Mouse (Mus musculus) heart, embryonic 16.5 days (tissue): ENCODE data around the gene Atp1a3. TPM values are rescaled to one million over a fixed set of nuclear protein-coding genes. Genes with fewer than 3 reads are reported as not detected.

ENCODE experiments used
- ATAC-seq: fragments of 200-750 bp; cut with Nextera tagmentation; replicated peaks from 2 replicates; pipeline ENCODE4 v1.8.0; 2017; ENCODE audit warnings: moderate number of reproducible peaks; ENCODE audit not compliant: insufficient read depth, low FRiP score; ENCODE audit errors: extremely low read depth
- H3K27ac ChIP-seq: fragments of 300-500 bp; sonication (generic); 2 replicates; pipeline ENCODE4 v1.5.1; 2014; ENCODE audit warnings: mild to moderate bottlenecking, low read length, control low read depth, moderate library complexity
- H3K27me3 ChIP-seq: fragments of 300-500 bp; sonication (generic); 2 replicates; pipeline ENCODE4 v1.6.1; 2014; ENCODE audit warnings: low read length, mixed read lengths; ENCODE audit not compliant: control insufficient read depth, insufficient read depth
- H3K36me3 ChIP-seq: fragments of 300-500 bp; sonication (generic); 2 replicates; pipeline ENCODE4 v1.6.1; 2014; ENCODE audit not compliant: control insufficient read depth, insufficient read depth
- H3K4me1 ChIP-seq: fragments of 300-500 bp; sonication (generic); 2 replicates; pipeline ENCODE4 v1.6.1; 2014; ENCODE audit warnings: low read length, mixed read lengths; ENCODE audit not compliant: control insufficient read depth, insufficient read depth
- H3K4me2 ChIP-seq: fragments of 300-500 bp; sonication (generic); 2 replicates; pipeline ENCODE4 v1.6.1; 2014; ENCODE audit warnings: low read depth, mild to moderate bottlenecking, control low read depth, low read length
- H3K4me3 ChIP-seq: fragments of 300-500 bp; sonication (generic); 2 replicates; pipeline ENCODE4 v1.5.1; 2014; ENCODE audit warnings: mild to moderate bottlenecking, control low read depth, low read length
- H3K9ac ChIP-seq: fragments of 300-500 bp; sonication (generic); 2 replicates; pipeline ENCODE4 v1.6.1; 2014; ENCODE audit warnings: low read length, control low read depth
- H3K9me3 ChIP-seq: fragments of 300-500 bp; sonication (generic); replicated peaks from 2 replicates; pipeline ENCODE4 v1.6.1; 2016; ENCODE audit warnings: low read length; ENCODE audit not compliant: control insufficient read depth
- WGBS: fragments of 180-500 bp; shearing (Covaris S2); extraction: QIAGEN DNeasy Blood & Tissue Kit; methylation state at CpG from one replicate; pipeline ENCODE4 v1.1.7; 2014; 5-methylcytosine and 5-hydroxymethylcytosine counted together
- polyA plus RNA-seq: library from polyadenylated mRNA; unstranded; fragments of >200 nt; fragmentation: Nextera tagmentation; extraction: Ambion mirVana; gene quantifications from 2 replicates; pipeline ENCODE4 v1.2.1, GENCODE M21; 2015

Gene Atp1a3
- polyA plus RNA-seq, 1 experiment from 2014 or later = 0.32 TPM

GRCm38 (mm10) chr7:24987941-24988340, 17.8 kb downstream of the Atp1a3 start:
- H3K27me3 ChIP-seq = no peaks in the 10 kb centered on the region
- H3K4me3 ChIP-seq = no peak overlapping the region
- 71% methylated on average over 14 of the region's 14 CpGs for WGBS
- H3K4me1 ChIP-seq = no peaks in the 10 kb centered on the region
- no peak for ATAC-seq
- no peaks in the 10 kb centered on the region for H3K36me3 ChIP-seq
- H3K27ac ChIP-seq = no peak overlapping the region
- no peak overlapping the region for H3K9ac ChIP-seq
- no peak overlapping the region for H3K4me2 ChIP-seq
- H3K9me3 ChIP-seq = no peaks in the 10 kb centered on the region

GRCm38 (mm10) chr7:24985799-24986198, 20.0 kb downstream of the Atp1a3 start:
- Histone ChIP-seq H3K9me3 (no peaks in the 10 kb centered on the region), H3K4me1 (no peaks in the 10 kb centered on the region), H3K36me3 (no peaks in the 10 kb centered on the region), H3K27ac (no peak overlapping the region), H3K4me2 (no peak overlapping the region), H3K27me3 (no peaks in the 10 kb centered on the region), H3K9ac (no peak overlapping the region), H3K4me3 (no peak overlapping the region)
- WGBS = 64% methylated on average over 5 of the region's 5 CpGs
- ATAC-seq = no peak

- H3K9ac ChIP-seq = no peak overlapping the region
- H3K4me3 ChIP-seq = no peak overlapping the region
- no peak overlapping the region for H3K27ac ChIP-seq
- H3K9me3 ChIP-seq = no peaks in the 10 kb centered on the region
- 81% methylated on average over 2 of the region's 2 CpGs for WGBS
- H3K4me1 ChIP-seq = no peaks in the 10 kb centered on the region
- no peak for ATAC-seq
- no peaks in the 10 kb centered on the region for H3K36me3 ChIP-seq
- H3K27me3 ChIP-seq = no peaks in the 10 kb centered on the region; the same call in 1 of the 2 replicates
- H3K4me2 ChIP-seq = no peak overlapping the region
Measured at GRCm38 (mm10) chr7:24984307-24984706, 21.5 kb downstream of the Atp1a3 start.

GRCm38 (mm10) chr7:24983396-24983795, 22.4 kb downstream of the Atp1a3 start:
- Histone ChIP-seq H3K27ac (no peak overlapping the region), H3K9me3 (no peaks in the 10 kb centered on the region), H3K36me3 (no peaks in the 10 kb centered on the region), H3K4me2 (no peak overlapping the region), H3K4me3 (no peak overlapping the region), H3K9ac (no peak overlapping the region), H3K4me1 (no peaks in the 10 kb centered on the region), H3K27me3 (no peaks in the 10 kb centered on the region; the same call in 1 of the 2 replicates)
- 71% methylated on average over 5 of the region's 5 CpGs for WGBS
- ATAC-seq = no peak

- Histone ChIP-seq H3K27ac (no peak overlapping the region), H3K9me3 (no peaks in the 10 kb centered on the region), H3K27me3 (no peaks in the 10 kb centered on the region; the same call in 1 of the 2 replicates), H3K36me3 (no peaks in the 10 kb centered on the region), H3K4me3 (no peak overlapping the region), H3K4me1 (no peaks in the 10 kb centered on the region), H3K4me2 (no peak overlapping the region), H3K9ac (no peak overlapping the region)
- 79% methylated on average over 7 of the region's 7 CpGs for WGBS
- ATAC-seq = no peak
Measured at GRCm38 (mm10) chr7:24980439-24980838, 25.3 kb downstream of the Atp1a3 start.

GRCm38 (mm10) chr7:24978781-24979180, 27.0 kb downstream of the Atp1a3 start:
- Histone ChIP-seq H3K36me3 (no peaks in the 10 kb centered on the region), H3K27ac (no peak overlapping the region)
- 67% methylated on average over 7 of the region's 7 CpGs for WGBS

GRCm38 (mm10) chr7:24974893-24975595, 30.7 kb downstream of the Atp1a3 start:
- Histone ChIP-seq H3K9ac (no peak overlapping the region), H3K27me3 (no peaks in the 10 kb centered on the region), H3K9me3 (no peaks in the 10 kb centered on the region), H3K4me1 (peaks cover 9% of the 10 kb centered on the region), H3K27ac (no peak overlapping the region), H3K36me3 (no peaks in the 10 kb centered on the region), H3K4me2 (no peak overlapping the region), H3K4me3 (no peak overlapping the region)
- ATAC-seq = no peak
- WGBS = 25% methylated on average over 9 of the region's 9 CpGs

More at GRCm38 (mm10) chr7:24978781-24979180, 27.0 kb downstream of the Atp1a3 start:
- no peaks in the 10 kb centered on the region; the same call in 1 of the 2 replicates for H3K27me3 ChIP-seq
- no peak overlapping the region for H3K4me2 ChIP-seq
- no peaks in the 10 kb centered on the region for H3K4me1 ChIP-seq
- H3K4me3 ChIP-seq = no peak overlapping the region
- no peak for ATAC-seq
- H3K9ac ChIP-seq = no peak overlapping the region
- H3K9me3 ChIP-seq = no peaks in the 10 kb centered on the region

GRCm38 (mm10) chr7:24973902-24974301, 31.9 kb downstream of the Atp1a3 start:
- Histone ChIP-seq H3K9ac (no peak overlapping the region), H3K4me1 (peaks cover 9% of the 10 kb centered on the region), H3K9me3 (no peaks in the 10 kb centered on the region), H3K27me3 (no peaks in the 10 kb centered on the region), H3K4me3 (no peak overlapping the region), H3K27ac (no peak overlapping the region), H3K36me3 (peaks cover 8% of the 10 kb centered on the region), H3K4me2 (no peak overlapping the region)
- 60% methylated on average over 5 of the region's 5 CpGs for WGBS
- ATAC-seq = no peak

GRCm38 (mm10) chr7:24973208-24973607, 32.5 kb downstream of the Atp1a3 start:
- WGBS = 76% methylated on average over 4 of the region's 4 CpGs
- H3K9ac ChIP-seq = no peak overlapping the region
- peaks cover 9% of the 10 kb centered on the region for H3K4me1 ChIP-seq
- no peak overlapping the region for H3K4me3 ChIP-seq
- H3K9me3 ChIP-seq = no peaks in the 10 kb centered on the region
- peak overlapping the region; percentile 36; the same call in 1 of the 2 replicates for H3K4me2 ChIP-seq
- no peak overlapping the region for H3K27ac ChIP-seq
- no peak for ATAC-seq
- H3K36me3 ChIP-seq = peaks cover 8% of the 10 kb centered on the region
- H3K27me3 ChIP-seq = no peaks in the 10 kb centered on the region
